Mouse (Mus musculus) testis, postnatal 10 days (tissue): ENCODE measurements at regions not wholly inside any gene's neighbourhood (a gene's known extent, or its start where the extent isn't known, plus 50 kb on each side); places are given as distances from the start of the nearest gene placed in this dataset.
A peak's percentile ranks its signal among the peaks of the same experiment; 100 is the strongest.

ENCODE experiments used
- DNase-seq: peaks from one replicate; pipeline ENCODE4 v3.0.0; 2021; ENCODE audit warnings: low spot score

DNA sequence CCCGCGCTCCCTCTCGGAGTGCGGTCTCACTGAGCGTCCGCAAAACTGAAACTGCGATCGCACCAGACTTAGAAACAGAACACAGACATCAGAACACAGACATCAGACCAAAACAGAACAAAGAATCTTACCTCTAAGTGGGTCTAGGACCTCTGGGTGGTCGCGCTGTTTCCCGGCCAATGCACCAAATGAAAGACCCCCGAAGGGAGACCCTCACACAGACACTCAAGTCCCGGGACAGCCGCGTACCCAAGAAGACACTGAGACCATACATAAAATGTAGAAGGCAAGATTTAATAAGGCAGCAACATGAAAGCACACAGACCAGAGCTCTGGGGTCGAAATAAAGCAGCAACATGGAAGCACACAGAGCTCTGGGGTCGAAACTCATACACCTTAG, 341.1 kb downstream of the Gm21739 start:
- DNase-seq: peak; percentile 18
